Mouse (Mus musculus): ENCODE measurements at regions not wholly inside any gene's neighbourhood (a gene's known extent, or its start where the extent isn't known, plus 50 kb on each side); places are given as distances from the start of the nearest gene placed in this dataset.

GRCm38 (mm10) chr3:39673997-39674396 lies 787.3 kb downstream of the Fat4 start:
- TF ChIP-seq POLR2A (IDR thresholded peaks at IDR 0.05; ENCODE audit: insufficient read length, low read depth), result no peak
- TF ChIP-seq POLR2AphosphoS2 (IDR thresholded peaks at IDR 0.05; ENCODE audit: insufficient read length, low read depth), result no peak
- no peak for TF ChIP-seq MYOD1 (IDR thresholded peaks at IDR 0.05; ENCODE audit: control insufficient read depth in 1 of 3, insufficient read length in 2 of 3, low read depth in 2 of 3)
- no peak for TF ChIP-seq TCF3 (IDR thresholded peaks at IDR 0.05; ENCODE audit: insufficient read length, low read depth)
- TF ChIP-seq USF1 (IDR thresholded peaks at IDR 0.05; ENCODE audit: low read depth), result no peak
- TF ChIP-seq MAX (IDR thresholded peaks at IDR 0.05; ENCODE audit: low read depth), result no peak
- no peak for TF ChIP-seq SRF (IDR thresholded peaks at IDR 0.05; ENCODE audit: control insufficient read depth, insufficient read length, low read depth)
- no peak for TF ChIP-seq CEBPB (IDR thresholded peaks at IDR 0.05; ENCODE audit: insufficient read depth, poor library complexity, severe bottlenecking)
- TF ChIP-seq TCF12 (IDR thresholded peaks at IDR 0.05; ENCODE audit: insufficient read depth, poor library complexity, severe bottlenecking), result no peak

Data from myocyte (in vitro differentiated cells).